Mouse (Mus musculus): Measurements from ENCODE around the gene Scel.

Gene Scel

GRCm38 (mm10) chr14:103504514-103504913, 8.6 kb upstream of the Scel start:
- CTCF ChIA-PET = no interaction called here

- CTCF ChIA-PET = no interaction called here
Measured at GRCm38 (mm10) chr14:103509544-103509943, 3.6 kb upstream of the Scel start.

GRCm38 (mm10) chr14:103513473-103513811, 300 bp downstream of the Scel start:
- CTCF ChIA-PET = no interaction called here

GRCm38 (mm10) chr14:103515419-103515818, 2.3 kb downstream of the Scel start:
- CTCF ChIA-PET = interaction anchor here (0.6 kb wide), 1 partner anchor 90 kb away, joined by 5 read pairs; no protein-coding TSS in a partner anchor

GRCm38 (mm10) chr14:103526286-103526685, 13.1 kb downstream of the Scel start:
- CTCF ChIA-PET = no interaction called here

- CTCF ChIA-PET = no interaction called here
Measured at GRCm38 (mm10) chr14:103529733-103530367, 16.7 kb downstream of the Scel start.

GRCm38 (mm10) chr14:103531722-103532341, 18.7 kb downstream of the Scel start:
- CTCF ChIA-PET = no interaction called here

GRCm38 (mm10) chr14:103535511-103536024, 22.4 kb downstream of the Scel start:
- CTCF ChIA-PET = no interaction called here

GRCm38 (mm10) chr14:103536334-103536733, 23.2 kb downstream of the Scel start:
- CTCF ChIA-PET = no interaction called here

GRCm38 (mm10) chr14:103537355-103538056, 24.4 kb downstream of the Scel start:
- CTCF ChIA-PET = no interaction called here

- CTCF ChIA-PET = no interaction called here
Measured at GRCm38 (mm10) chr14:103539796-103540195, 26.7 kb downstream of the Scel start.

- CTCF ChIA-PET = no interaction called here
Measured at GRCm38 (mm10) chr14:103541679-103542078, 28.5 kb downstream of the Scel start.

GRCm38 (mm10) chr14:103543304-103544079, 30.4 kb downstream of the Scel start:
- CTCF ChIA-PET = interaction anchor here (0.5 to 0.6 kb wide), 2 partner anchors 73 to 293 kb away, joined by 5 to 16 read pairs; no protein-coding TSS in a partner anchor

- CTCF ChIA-PET = no interaction called here
Measured at GRCm38 (mm10) chr14:103545734-103546133, 32.6 kb downstream of the Scel start.

GRCm38 (mm10) chr14:103546246-103546645, 33.1 kb downstream of the Scel start:
- CTCF ChIA-PET = no interaction called here

- CTCF ChIA-PET = no interaction called here
Measured at GRCm38 (mm10) chr14:103548220-103548619, 35.1 kb downstream of the Scel start.

GRCm38 (mm10) chr14:103550480-103550879, 37.3 kb downstream of the Scel start:
- CTCF ChIA-PET = interaction anchor here (1.1 kb wide), 1 partner anchor 144 kb away, joined by 9 read pairs; no protein-coding TSS in a partner anchor

- CTCF ChIA-PET = interaction anchor here (0.7 to 1.1 kb wide), 2 partner anchors 69 to 143 kb away, joined by 3 to 9 read pairs; no protein-coding TSS in a partner anchor
Measured at GRCm38 (mm10) chr14:103550921-103551320, 37.8 kb downstream of the Scel start.

GRCm38 (mm10) chr14:103551921-103552320, 38.8 kb downstream of the Scel start:
- CTCF ChIA-PET = interaction anchor here (0.7 kb wide), 1 partner anchor 70 kb away, joined by 3 read pairs; no protein-coding TSS in a partner anchor

GRCm38 (mm10) chr14:103552379-103552778, 39.2 kb downstream of the Scel start:
- CTCF ChIA-PET = no interaction called here

- CTCF ChIA-PET = no interaction called here
Measured at GRCm38 (mm10) chr14:103556609-103557008, 43.5 kb downstream of the Scel start.

All from spleen, embryonic (tissue).